Comparison of ENCODE assay signal across 23 mouse cellular contexts in the genomic region with DNA sequence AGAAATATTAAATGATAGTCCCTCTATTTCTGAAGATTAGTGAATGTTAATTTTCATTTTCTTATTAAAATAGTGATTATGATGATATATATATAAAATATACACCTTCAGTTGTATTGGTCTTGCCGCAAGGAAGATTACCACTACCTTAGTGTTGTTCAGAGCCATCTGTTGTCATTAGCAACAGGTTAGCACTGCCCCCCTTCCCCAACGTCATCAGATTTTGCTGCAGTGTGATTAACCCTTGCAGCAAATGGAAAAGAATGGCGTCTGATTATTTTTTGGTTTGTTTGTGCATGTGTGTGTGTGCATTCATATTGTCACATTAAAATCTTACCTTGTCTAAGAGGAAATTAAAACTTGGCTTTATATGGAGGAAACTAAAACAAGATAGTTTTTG. TPM values are rescaled to one million over a fixed set of nuclear protein-coding genes. Genes with fewer than 3 reads are reported as not detected.
DNase-seq lines count a peak whose midpoint lies in the region; ATAC-seq and TF ChIP-seq lines count a peak whose summit lies in the region.
"Had no signal": no experiment of that assay in that cellular context is flagged by ENCODE, and none has a peak within 500 bp of the region (broad histone marks: within the 10 kb centered on the region; RNA-seq: fewer than 3 reads in every experiment).

No protein-coding gene starts in this region.

- H3K36me3 ChIP-seq in embryonic facial prominence, embryonic 11.5 days (replicated peaks; ENCODE audit: control insufficient read depth, insufficient read depth, low read depth, low read length), result no peaks in the 10 kb centered on the region
- H3K36me3 ChIP-seq in embryonic facial prominence, embryonic 10.5 days (replicated peaks), result peaks cover 13% of the 10 kb centered on the region
- H3K36me3 ChIP-seq in midbrain, postnatal 0 days (ENCODE audit: insufficient read depth, low read length), result no peaks in the 10 kb centered on the region
- peaks cover 14% of the 10 kb centered on the region for H3K36me3 ChIP-seq in midbrain, embryonic 16.5 days (ENCODE audit: control insufficient read depth, insufficient read depth, low read length)
- H3K36me3 ChIP-seq: forebrain, embryonic 12.5 days; liver, embryonic 15.5 days had no signal

- TF ChIP-seq CTCF in midbrain, postnatal 0 days (IDR thresholded peaks at IDR 0.05), result no peak

- no peak overlapping the region for H3K4me3 ChIP-seq in embryonic facial prominence, embryonic 11.5 days (ENCODE audit: low read depth, low read length)
- H3K4me3 ChIP-seq in embryonic facial prominence, embryonic 10.5 days, result no peak overlapping the region
- H3K4me3 ChIP-seq in midbrain, postnatal 0 days (ENCODE audit: low read depth, low read length), result no peak overlapping the region
- H3K4me3 ChIP-seq in midbrain, embryonic 16.5 days (ENCODE audit: low read depth, low read length), result no peak overlapping the region
- H3K4me3 ChIP-seq: forebrain, embryonic 12.5 days; heart, embryonic 12.5 days; limb, embryonic 15.5 days; liver, embryonic 15.5 days; midbrain, embryonic 12.5 days had no signal

- intact Hi-C loops in gastrocnemius, postnatal 14 days (cut with DNase I; ENCODE audit: low total_unique reads), result no loop called here

- DNase-seq in embryonic facial prominence, embryonic 11.5 days (ENCODE audit: low spot score), result peak; percentile 24
- DNase-seq in embryonic facial prominence, embryonic 10.5 days (ENCODE audit: low spot score), result no peak
- peak; percentile 71 for DNase-seq in midbrain, postnatal 0 days (ENCODE audit: low spot score)
- DNase-seq in cerebellum, postnatal 14 days, result peak; percentile 45 to 48
- peak; percentile 44 for DNase-seq in retina, embryonic 14.5 days (ENCODE audit: low spot score)
- DNase-seq in gastrocnemius, postnatal 14 days, result no peak
- no peak for DNase-seq in thymus, postnatal 25 days
- DNase-seq: adrenal gland, adult 8-10 months; heart, adult 11 months; heart, postnatal 14 days; kidney, adult 11 months; layer of hippocampus, postnatal 36 days; right cerebral cortex, adult 18-20 months; thymus, postnatal 36 days had no signal

- no peak overlapping the region for H3K27ac ChIP-seq in embryonic facial prominence, embryonic 11.5 days (replicated peaks; ENCODE audit: low read depth, low read length)
- H3K27ac ChIP-seq in embryonic facial prominence, embryonic 10.5 days (replicated peaks), result no peak overlapping the region
- no peak overlapping the region for H3K27ac ChIP-seq in midbrain, postnatal 0 days (ENCODE audit: low read depth, low read length)
- no peak overlapping the region for H3K27ac ChIP-seq in midbrain, embryonic 16.5 days (ENCODE audit: low read length)
- H3K27ac ChIP-seq: forebrain, embryonic 12.5 days; kidney, postnatal 0 days; limb, embryonic 15.5 days; liver, embryonic 15.5 days; macrophage; midbrain, embryonic 12.5 days had no signal

- H3K4me2 ChIP-seq in embryonic facial prominence, embryonic 11.5 days (ENCODE audit: low read depth, low read length), result no peak overlapping the region
- H3K4me2 ChIP-seq in midbrain, postnatal 0 days (ENCODE audit: low read depth, low read length, poor library complexity, severe bottlenecking), result no peak overlapping the region
- H3K4me2 ChIP-seq in midbrain, embryonic 16.5 days (ENCODE audit: low read length), result no peak overlapping the region
- H3K4me2 ChIP-seq: forebrain, embryonic 12.5 days; heart, embryonic 12.5 days; limb, embryonic 15.5 days; liver, embryonic 15.5 days; midbrain, embryonic 12.5 days had no signal

- no peak for ATAC-seq in embryonic facial prominence, embryonic 11.5 days (replicated peaks; ENCODE audit: insufficient number of reproducible peaks, low FRiP score, low TSS enrichment, low read depth)
- no peak for ATAC-seq in midbrain, postnatal 0 days (ENCODE audit: low FRiP score)
- ATAC-seq in midbrain, embryonic 16.5 days, result no peak

- no peaks in the 10 kb centered on the region for H3K27me3 ChIP-seq in embryonic facial prominence, embryonic 11.5 days (ENCODE audit: control insufficient read depth, insufficient read depth, low read length)
- H3K27me3 ChIP-seq in embryonic facial prominence, embryonic 10.5 days (replicated peaks; ENCODE audit: low read depth, poor library complexity, severe bottlenecking), result peaks cover 12% of the 10 kb centered on the region
- H3K27me3 ChIP-seq in midbrain, postnatal 0 days (ENCODE audit: insufficient read depth, low read length), result no peaks in the 10 kb centered on the region
- no peaks in the 10 kb centered on the region for H3K27me3 ChIP-seq in midbrain, embryonic 16.5 days (ENCODE audit: control insufficient read depth, insufficient read depth, low read depth, low read length)
- H3K27me3 ChIP-seq: forebrain, embryonic 12.5 days; heart, embryonic 12.5 days; limb, embryonic 15.5 days; midbrain, embryonic 12.5 days had no signal

- H3K4me1 ChIP-seq in embryonic facial prominence, embryonic 11.5 days (ENCODE audit: control insufficient read depth, insufficient read depth, low read length), result no peaks in the 10 kb centered on the region
- H3K4me1 ChIP-seq in embryonic facial prominence, embryonic 10.5 days, result peaks cover 6% of the 10 kb centered on the region; the same call in 1 of the 2 replicates
- H3K4me1 ChIP-seq in midbrain, postnatal 0 days (ENCODE audit: insufficient read depth, low read length), result no peaks in the 10 kb centered on the region
- H3K4me1 ChIP-seq in midbrain, embryonic 16.5 days (ENCODE audit: control insufficient read depth, insufficient read depth, low read length), result peaks cover 12% of the 10 kb centered on the region
- H3K4me1 ChIP-seq: heart, embryonic 12.5 days; liver, embryonic 15.5 days; midbrain, embryonic 12.5 days had no signal

- H3K9ac ChIP-seq in embryonic facial prominence, embryonic 11.5 days (replicated peaks; ENCODE audit: low read length), result no peak overlapping the region
- no peak overlapping the region for H3K9ac ChIP-seq in midbrain, postnatal 0 days (replicated peaks; ENCODE audit: low read length, poor library complexity, severe bottlenecking)
- no peak overlapping the region for H3K9ac ChIP-seq in midbrain, embryonic 16.5 days (ENCODE audit: low read depth, low read length)
- H3K9ac ChIP-seq: forebrain, embryonic 12.5 days; heart, embryonic 12.5 days; limb, embryonic 15.5 days; liver, embryonic 15.5 days; midbrain, embryonic 12.5 days had no signal

- no peaks in the 10 kb centered on the region for H3K9me3 ChIP-seq in embryonic facial prominence, embryonic 11.5 days (replicated peaks; ENCODE audit: control insufficient read depth, low read length)
- peaks cover 21% of the 10 kb centered on the region for H3K9me3 ChIP-seq in embryonic facial prominence, embryonic 10.5 days
- H3K9me3 ChIP-seq in midbrain, postnatal 0 days (ENCODE audit: low read length), result peaks cover 5% of the 10 kb centered on the region; the same call in 1 of the 2 replicates
- H3K9me3 ChIP-seq in midbrain, embryonic 16.5 days (replicated peaks; ENCODE audit: control insufficient read depth, low read length, poor library complexity, severe bottlenecking), result peaks cover 10% of the 10 kb centered on the region
- H3K9me3 ChIP-seq: liver, embryonic 15.5 days had no signal

- WGBS in embryonic facial prominence, embryonic 11.5 days, result 44% methylated on average over 3 of the region's 3 CpGs
- WGBS in embryonic facial prominence, embryonic 10.5 days, result 49% methylated on average over 3 of the region's 3 CpGs
- WGBS in midbrain, postnatal 0 days, result 46% methylated on average over 3 of the region's 3 CpGs
- WGBS in midbrain, embryonic 16.5 days, result 51% methylated on average over 3 of the region's 3 CpGs

RNA-seq across cellular contexts. Expression of gene Nap1l5, which starts 2.3 kb away (rescaled TPM):
- 6.4 and 7.7 TPM in 2 replicates for polyA plus RNA-seq in embryonic facial prominence, embryonic 11.5 days (2014; fragmentation: Nextera tagmentation; extraction: Ambion mirVana)
- 2.1 and 3.4 TPM in 2 replicates for polyA plus RNA-seq in embryonic facial prominence, embryonic 10.5 days (2016; fragmentation: Nextera tagmentation; extraction: Ambion mirVana)
- 237 and 255 TPM in 2 replicates for total RNA-seq in midbrain, postnatal 0 days (2014; rRNA removed)
- 634 and 693 TPM in 2 replicates for polyA plus RNA-seq in midbrain, postnatal 0 days (2015; fragmentation: Nextera tagmentation; extraction: Ambion mirVana)
- polyA plus RNA-seq in midbrain, embryonic 16.5 days (2015; fragmentation: Nextera tagmentation; extraction: Ambion mirVana), result 310 and 365 TPM in 2 replicates
- under 1 TPM; 0.16 to 0.18 TPM for total RNA-seq in gastrocnemius, postnatal 14 days (2021)
- total RNA-seq: common myeloid progenitor, adult 5-6 weeks had no signal
- polyA plus RNA-seq: macrophage had no signal

Comparison
In these comparisons a context has a peak if more than half of its experiments do, and no peak if none do; other contexts are left out.
1. DNase-seq: peak in embryonic facial prominence, embryonic 11.5 days (single experiment), midbrain, postnatal 0 days (single experiment), cerebellum, postnatal 14 days (2 of 2) and retina, embryonic 14.5 days (single experiment); none in embryonic facial prominence, embryonic 10.5 days (single experiment), gastrocnemius, postnatal 14 days (single experiment) and thymus, postnatal 25 days (single experiment).
2. RNA of gene Nap1l5, which starts 2.3 kb away (polyA plus RNA-seq): 634 to 693 TPM in midbrain, postnatal 0 days and 310 to 365 TPM in midbrain, embryonic 16.5 days; 6.4 to 7.7 TPM in embryonic facial prominence, embryonic 11.5 days and 2.1 to 3.4 TPM in embryonic facial prominence, embryonic 10.5 days; every median in the first group is over 10 times any median in the second.